Mouse (Mus musculus) WW6 (cell line): ENCODE results near the gene Rtn1.
"Not testable (repeated sequence)": the region's sequence is repeated elsewhere in the genome, so short reads cannot be mapped to it uniquely, and the experiment has no call there.

ENCODE experiments used
- DNase-seq: peaks from one replicate; pipeline ENCODE4 v3.0.0-alpha.2; 2013; ENCODE audit warnings: low read depth, low spot score

Gene Rtn1

GRCm38 (mm10) chr12:72324210-72324871, 84.5 kb downstream of the Rtn1 start:
- no peak for DNase-seq

- DNase-seq: no peak
These were observed 85.1 kb downstream of the Rtn1 start for GRCm38 (mm10) chr12:72323778-72324177.

- DNase-seq: no peak
These were observed 93.0 kb downstream of the Rtn1 start for GRCm38 (mm10) chr12:72315732-72316465.

GRCm38 (mm10) chr12:72310818-72311217, 98.0 kb downstream of the Rtn1 start:
- DNase-seq: no peak

- no peak for DNase-seq
These were observed 100.3 kb downstream of the Rtn1 start for GRCm38 (mm10) chr12:72308506-72308905.

- no peak for DNase-seq
These were observed 102.6 kb downstream of the Rtn1 start for GRCm38 (mm10) chr12:72306281-72306680.

GRCm38 (mm10) chr12:72305421-72305820, 103.4 kb downstream of the Rtn1 start:
- DNase-seq: no peak

- no peak for DNase-seq
These were observed 103.9 kb downstream of the Rtn1 start for GRCm38 (mm10) chr12:72304985-72305384.

- DNase-seq: no peak
These were observed 104.5 kb downstream of the Rtn1 start for GRCm38 (mm10) chr12:72304347-72304688.

- no peak for DNase-seq
These were observed 105.1 kb downstream of the Rtn1 start for GRCm38 (mm10) chr12:72303624-72304346.

GRCm38 (mm10) chr12:72301431-72301830, 107.4 kb downstream of the Rtn1 start:
- DNase-seq: no peak

- no peak for DNase-seq
These were observed 107.9 kb downstream of the Rtn1 start for GRCm38 (mm10) chr12:72300971-72301370.

- no peak for DNase-seq
These were observed 110.6 kb downstream of the Rtn1 start for GRCm38 (mm10) chr12:72298222-72298621.

- DNase-seq: no peak
These were observed 112.3 kb downstream of the Rtn1 start for GRCm38 (mm10) chr12:72296552-72296951.

- not testable (repeated sequence) for DNase-seq
These were observed 115.7 kb downstream of the Rtn1 start for GRCm38 (mm10) chr12:72293185-72293584.

GRCm38 (mm10) chr12:72292566-72292965, 116.3 kb downstream of the Rtn1 start:
- no peak for DNase-seq

- no peak for DNase-seq
These were observed 117.6 kb downstream of the Rtn1 start for GRCm38 (mm10) chr12:72291266-72291665.

GRCm38 (mm10) chr12:72288215-72288614, 120.6 kb downstream of the Rtn1 start:
- no peak for DNase-seq

GRCm38 (mm10) chr12:72287332-72288004, 121.4 kb downstream of the Rtn1 start:
- no peak for DNase-seq

- no peak for DNase-seq
These were observed 123.2 kb downstream of the Rtn1 start for GRCm38 (mm10) chr12:72285366-72286345.

- DNase-seq: no peak
These were observed 124.3 kb downstream of the Rtn1 start for GRCm38 (mm10) chr12:72284576-72284975.
